Mouse (Mus musculus) limb, embryonic 13.5 days (tissue): Measurements from ENCODE around the gene Cd4. TPM values are rescaled to one million over a fixed set of nuclear protein-coding genes. Genes with fewer than 3 reads are reported as not detected.

Experiments
- ATAC-seq: fragments of 200-750 bp; cut with Nextera tagmentation; 2 replicates; pipeline ENCODE4 v1.8.0; 2017; ENCODE audit warnings: low read depth, moderate number of reproducible peaks, moderate TSS enrichment; ENCODE audit not compliant: low FRiP score
- H3K27ac ChIP-seq: fragments of 300-500 bp; sonication (generic); 2 replicates; pipeline ENCODE4 v1.5.1; 2015; ENCODE audit warnings: inconsistent platforms, mild to moderate bottlenecking, moderate library complexity
- H3K27me3 ChIP-seq: fragments of 300-500 bp; sonication (generic); 2 replicates; pipeline ENCODE4 v1.6.1; 2015; ENCODE audit warnings: mild to moderate bottlenecking, inconsistent platforms
- H3K36me3 ChIP-seq: fragments of 300-500 bp; sonication (generic); 2 replicates; pipeline ENCODE4 v1.6.1; 2015; ENCODE audit warnings: inconsistent platforms, mild to moderate bottlenecking, moderate library complexity
- H3K4me1 ChIP-seq: fragments of 300-500 bp; sonication (generic); 2 replicates; pipeline ENCODE4 v1.6.1; 2015; ENCODE audit warnings: inconsistent platforms
- H3K4me2 ChIP-seq: fragments of 300-500 bp; sonication (generic); replicated peaks from 2 replicates; pipeline ENCODE4 v1.6.1; 2015; ENCODE audit warnings: inconsistent platforms, mild to moderate bottlenecking, moderate library complexity
- H3K4me3 ChIP-seq: fragments of 300-500 bp; sonication (generic); 2 replicates; pipeline ENCODE4 v1.5.1; 2015; ENCODE audit warnings: moderate library complexity, mild to moderate bottlenecking, inconsistent platforms
- H3K9ac ChIP-seq: fragments of 300-500 bp; sonication (generic); 2 replicates; pipeline ENCODE4 v1.6.1; 2015; ENCODE audit warnings: mild to moderate bottlenecking, inconsistent platforms
- H3K9me3 ChIP-seq: fragments of 300-500 bp; sonication (generic); 2 replicates; pipeline ENCODE4 v1.6.1; 2016; ENCODE audit warnings: inconsistent platforms
- WGBS: fragments of 180-500 bp; shearing (Covaris S2); methylation state at CpG from one replicate; pipeline ENCODE4 v1.1.7; 2015; 5-methylcytosine and 5-hydroxymethylcytosine counted together
- polyA plus RNA-seq: library from polyadenylated mRNA; unstranded; fragments of >200 nt; fragmentation: Nextera tagmentation; extraction: Ambion mirVana; gene quantifications from 2 replicates; pipeline ENCODE4 v1.2.1, GENCODE M21; 2015

Gene Cd4
- polyA plus RNA-seq, 1 experiment from 2014 or later: 0.04 TPM

GRCm38 (mm10) chr6:124856916-124857839, 30.8 kb downstream of the Cd4 start, which contains the start of gene P3h3:
TSS of gene P3h3 (minus strand) at chr6:124857752.
- under 1% methylated on average over 83 of the region's 86 CpGs for WGBS
- H3K4me1 ChIP-seq: peaks cover 47% of the 10 kb centered on the region

GRCm38 (mm10) chr6:124856321-124856720, 31.7 kb downstream of the Cd4 start:
- 0 out of 2 replicates have a peak, but pooled peaks cover 6% of the 10 kb centered on the region for H3K27me3 ChIP-seq
- H3K4me2 ChIP-seq: peak overlapping the region; percentile 69
- 3% methylated on average over 14 of the region's 14 CpGs for WGBS
- peak overlapping the region; percentile 100 for H3K27ac ChIP-seq
- peaks cover 40% of the 10 kb centered on the region for H3K36me3 ChIP-seq
- ATAC-seq: peak; percentile 74
- peak overlapping the region; percentile 87 for H3K4me3 ChIP-seq
- H3K9me3 ChIP-seq: no peaks in the 10 kb centered on the region
- H3K9ac ChIP-seq: peak overlapping the region; percentile 99
- peaks cover 39% of the 10 kb centered on the region for H3K4me1 ChIP-seq

More at GRCm38 (mm10) chr6:124856916-124857839, 30.8 kb downstream of the Cd4 start, which contains the start of gene P3h3:
- Histone ChIP-seq H3K4me3 (peak within 1 kb of the TSS; percentile 87), H3K9me3 (no peaks in the 10 kb centered on the region), H3K27me3 (0 out of 2 replicates have a peak, but pooled peaks cover 6% of the 10 kb centered on the region), H3K9ac (peak within 1 kb of the TSS; percentile 99), H3K36me3 (peaks cover 32% of the 10 kb centered on the region), H3K27ac (peak within 1 kb of the TSS; percentile 100), H3K4me2 (peak within 1 kb of the TSS; percentile 69)
- peak; percentile 87 for ATAC-seq

- peaks cover 52% of the 10 kb centered on the region for H3K36me3 ChIP-seq
- H3K4me1 ChIP-seq: peaks cover 28% of the 10 kb centered on the region
- WGBS: 68% methylated on average over 12 of the region's 12 CpGs
- H3K9me3 ChIP-seq: no peaks in the 10 kb centered on the region
- H3K4me3 ChIP-seq: no peak overlapping the region
- H3K27me3 ChIP-seq: 0 out of 2 replicates have a peak, but pooled peaks cover 3% of the 10 kb centered on the region
- H3K27ac ChIP-seq: peak overlapping the region; percentile 28; the same call in 1 of the 2 replicates
- no peak for ATAC-seq
- H3K9ac ChIP-seq: no peak overlapping the region
- H3K4me2 ChIP-seq: no peak overlapping the region
Observed at GRCm38 (mm10) chr6:124854647-124855046, 33.4 kb downstream of the Cd4 start.

GRCm38 (mm10) chr6:124850535-124850934, 37.5 kb downstream of the Cd4 start:
- no peak overlapping the region for H3K9ac ChIP-seq
- H3K4me3 ChIP-seq: no peak overlapping the region
- ATAC-seq: no peak
- no peaks in the 10 kb centered on the region for H3K9me3 ChIP-seq
- H3K36me3 ChIP-seq: peaks cover 73% of the 10 kb centered on the region
- no peaks in the 10 kb centered on the region for H3K27me3 ChIP-seq
- H3K4me2 ChIP-seq: no peak overlapping the region
- no peak overlapping the region for H3K27ac ChIP-seq
- H3K4me1 ChIP-seq: peaks cover 2% of the 10 kb centered on the region
- WGBS: 46% methylated on average over 8 of the region's 8 CpGs

- H3K36me3 ChIP-seq: peaks cover 74% of the 10 kb centered on the region
Observed at GRCm38 (mm10) chr6:124847305-124847704, 40.7 kb downstream of the Cd4 start.

GRCm38 (mm10) chr6:124840241-124841167, 47.5 kb downstream of the Cd4 start, which contains the start of gene Gnb3:
TSS of gene Gnb3 (minus strand) at chr6:124840275.
- no peak within 1 kb of the TSS for H3K27ac ChIP-seq
- H3K4me3 ChIP-seq: no peak within 1 kb of the TSS
- peaks cover 31% of the 10 kb centered on the region for H3K4me1 ChIP-seq
- H3K27me3 ChIP-seq: no peaks in the 10 kb centered on the region
- 0 out of 2 replicates have a peak within 1 kb of the TSS, but pooled peaks have one; percentile 19 for H3K4me2 ChIP-seq
- H3K36me3 ChIP-seq: peaks cover 47% of the 10 kb centered on the region
- H3K9me3 ChIP-seq: no peaks in the 10 kb centered on the region
- H3K9ac ChIP-seq: peak within 1 kb of the TSS; percentile 50; the same call in 1 of the 2 replicates
- WGBS: 40% methylated on average over 15 of the region's 15 CpGs
- peak; percentile 17; the same call in 1 of the 2 replicates for ATAC-seq

More at GRCm38 (mm10) chr6:124847305-124847704, 40.7 kb downstream of the Cd4 start:
- Histone ChIP-seq H3K4me2 (no peak overlapping the region), H3K9ac (no peak overlapping the region), H3K4me3 (no peak overlapping the region), H3K9me3 (no peaks in the 10 kb centered on the region), H3K27ac (no peak overlapping the region), H3K27me3 (no peaks in the 10 kb centered on the region), H3K4me1 (no peaks in the 10 kb centered on the region)
- WGBS: 15% methylated on average over 9 of the region's 9 CpGs
- peak; percentile 85 for ATAC-seq

GRCm38 (mm10) chr6:124839805-124840204, 48.2 kb downstream of the Cd4 start:
- no peaks in the 10 kb centered on the region for H3K27me3 ChIP-seq
- H3K9ac ChIP-seq: peak overlapping the region; percentile 50; the same call in 1 of the 2 replicates
- peaks cover 40% of the 10 kb centered on the region for H3K36me3 ChIP-seq
- 8% methylated on average over 8 of the region's 8 CpGs for WGBS
- H3K4me1 ChIP-seq: peaks cover 34% of the 10 kb centered on the region
- no peak overlapping the region for H3K27ac ChIP-seq
- H3K4me3 ChIP-seq: no peak overlapping the region
- no peaks in the 10 kb centered on the region for H3K9me3 ChIP-seq
- 0 out of 2 replicates have a peak overlapping the region, but pooled peaks have one; percentile 19 for H3K4me2 ChIP-seq
- peak; percentile 15 for ATAC-seq

- Histone ChIP-seq H3K4me1 (peaks cover 44% of the 10 kb centered on the region), H3K4me3 (no peak overlapping the region), H3K9ac (peak overlapping the region; percentile 39; the same call in 1 of the 2 replicates), H3K27me3 (no peaks in the 10 kb centered on the region), H3K9me3 (no peaks in the 10 kb centered on the region), H3K27ac (no peak overlapping the region), H3K4me2 (no peak overlapping the region), H3K36me3 (peaks cover 40% of the 10 kb centered on the region)
- ATAC-seq: no peak
- WGBS: 76% methylated on average over 7 of the region's 7 CpGs
Observed at GRCm38 (mm10) chr6:124836411-124836810, 51.6 kb downstream of the Cd4 start.

- no peak for ATAC-seq
- Histone ChIP-seq H3K4me2 (no peak overlapping the region), H3K27ac (no peak overlapping the region), H3K4me1 (peaks cover 52% of the 10 kb centered on the region), H3K4me3 (no peak overlapping the region), H3K27me3 (no peaks in the 10 kb centered on the region), H3K36me3 (peaks cover 32% of the 10 kb centered on the region), H3K9ac (peak overlapping the region; percentile 39), H3K9me3 (no peaks in the 10 kb centered on the region)
- WGBS: 34% methylated on average over 10 of the region's 10 CpGs
Observed at GRCm38 (mm10) chr6:124835531-124835930, 52.5 kb downstream of the Cd4 start.

GRCm38 (mm10) chr6:124834512-124835081, 53.4 kb downstream of the Cd4 start:
- H3K4me3 ChIP-seq: no peak overlapping the region
- peaks cover 31% of the 10 kb centered on the region for H3K36me3 ChIP-seq
- H3K9me3 ChIP-seq: no peaks in the 10 kb centered on the region
- no peaks in the 10 kb centered on the region for H3K27me3 ChIP-seq
- no peak overlapping the region for H3K27ac ChIP-seq
- H3K4me1 ChIP-seq: peaks cover 48% of the 10 kb centered on the region
- ATAC-seq: no peak
- 81% methylated on average over 6 of the region's 6 CpGs for WGBS
- H3K9ac ChIP-seq: no peak overlapping the region
- H3K4me2 ChIP-seq: no peak overlapping the region

GRCm38 (mm10) chr6:124831649-124832048, 56.4 kb downstream of the Cd4 start:
- Histone ChIP-seq H3K27ac (no peak overlapping the region), H3K9ac (peak overlapping the region; percentile 43), H3K36me3 (peaks cover 31% of the 10 kb centered on the region), H3K4me1 (peaks cover 46% of the 10 kb centered on the region), H3K27me3 (no peaks in the 10 kb centered on the region), H3K9me3 (no peaks in the 10 kb centered on the region), H3K4me2 (peak overlapping the region; percentile 95), H3K4me3 (peak overlapping the region; percentile 71; the same call in 1 of the 2 replicates)
- ATAC-seq: no peak
- 93% methylated on average over 8 of the region's 8 CpGs for WGBS
